Mouse (Mus musculus) bone marrow, adult 2 months (tissue): ENCODE data around the gene Slc6a18. TPM values are rescaled to one million over a fixed set of nuclear protein-coding genes. Genes with fewer than 3 reads are reported as not detected.

Experiments
- H3K27ac ChIP-seq: fragments of 200-500 bp; 2 replicates; pipeline ENCODE4 v1.5.1; 2012; ENCODE audit warnings: low read depth, mild to moderate bottlenecking, control low read depth, inconsistent platforms, low read length; ENCODE audit not compliant: control insufficient read depth, poor library complexity, insufficient read depth
- H3K4me1 ChIP-seq: fragments of 200-500 bp; 2 replicates; pipeline ENCODE4 v1.6.1; 2011; ENCODE audit warnings: low read length; ENCODE audit not compliant: control insufficient read depth, insufficient read depth
- H3K4me3 ChIP-seq: fragments of 200-500 bp; replicated peaks from 2 replicates; pipeline ENCODE3; 2011; ENCODE audit warnings: mild to moderate bottlenecking, low read depth, low read length, control low read depth; ENCODE audit not compliant: control insufficient read depth
- CTCF ChIP-seq: fragments of 200-500 bp; IDR thresholded peaks from 2 replicates; pipeline ENCODE4 v1.5.1; 2011; ENCODE audit warnings: low read length, control low read depth; ENCODE audit not compliant: control insufficient read depth, insufficient read depth
- POLR2A ChIP-seq: fragments of 200-500 bp; IDR thresholded peaks from 2 replicates; pipeline ENCODE4 v1.6.1; 2011; ENCODE audit warnings: low read depth, mild to moderate bottlenecking, control low read depth, low read length, borderline replicate concordance; ENCODE audit not compliant: control insufficient read depth
- WGBS: fragments of 180-500 bp; shearing (Covaris S2); methylation state at CpG from one replicate; pipeline ENCODE4 v1.1.7; 2018; 5-methylcytosine and 5-hydroxymethylcytosine counted together
- polyA plus RNA-seq: library from polyadenylated mRNA; stranded (reverse); fragments of >200 nt; gene quantifications from 2 replicates; pipeline ENCODE4 v1.2.4, GENCODE M21; 2011; ENCODE audit warnings: low replicate concordance; ENCODE audit not compliant: missing spikeins, insufficient read depth, insufficient read length

Slc6a18 gene
- polyA plus RNA-seq, 1 experiment = 0.75 TPM

DNA sequence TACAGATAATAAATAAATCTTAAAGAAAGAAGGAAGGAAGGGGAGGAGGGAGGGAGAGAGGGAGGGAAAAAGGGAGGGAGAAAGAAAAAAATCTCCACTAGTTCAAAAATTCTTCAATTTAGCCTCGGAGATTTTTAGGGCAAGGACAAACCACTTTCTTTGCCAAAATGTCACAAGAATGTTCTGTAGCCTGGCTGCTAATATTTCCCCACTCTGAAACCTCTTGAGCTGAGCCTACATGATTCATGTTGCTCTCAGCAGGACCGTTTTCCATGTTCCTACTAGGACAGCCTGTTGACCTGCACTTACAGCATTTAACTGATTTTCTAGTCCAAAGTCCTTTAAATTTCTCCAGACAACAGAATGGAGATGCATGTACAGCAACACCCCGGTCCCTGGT lies 22.8 kb downstream of the Slc6a18 start:
- no peak overlapping the region for H3K4me3 ChIP-seq
- H3K4me1 ChIP-seq = no peaks in the 10 kb centered on the region
- 63% methylated on average over 3 of the region's 3 CpGs for WGBS
- no peak overlapping the region for H3K27ac ChIP-seq
- TF ChIP-seq POLR2A (no peak), CTCF (no peak)

DNA sequence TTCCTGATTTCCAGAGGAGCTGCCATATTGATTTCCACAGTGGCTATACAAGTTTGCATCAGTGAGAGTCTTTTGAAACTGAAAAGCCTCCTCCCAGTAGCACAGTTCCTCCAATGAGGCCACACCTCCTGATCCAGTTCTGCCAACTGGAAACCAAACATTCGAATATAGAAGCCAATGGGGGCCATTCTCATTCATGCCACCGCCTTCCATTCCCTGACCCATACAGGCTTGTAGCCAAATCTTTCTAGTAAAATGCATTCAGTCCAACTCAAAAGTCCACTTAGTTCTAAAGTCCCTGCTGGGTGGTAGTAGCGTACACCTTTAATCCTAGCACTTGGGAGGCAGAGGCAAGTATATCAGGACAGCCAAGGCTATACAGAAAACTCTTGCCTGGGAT lies 24.6 kb downstream of the Slc6a18 start:
- H3K4me1 ChIP-seq = no peaks in the 10 kb centered on the region
- H3K27ac ChIP-seq = no peak overlapping the region
- 72% methylated on average over 3 of the region's 3 CpGs for WGBS
- H3K4me3 ChIP-seq = no peak overlapping the region
- no peak for TF ChIP-seq POLR2A
- no peak for TF ChIP-seq CTCF

- no peaks in the 10 kb centered on the region for H3K4me1 ChIP-seq
- H3K4me3 ChIP-seq = no peak overlapping the region
- TF ChIP-seq POLR2A = no peak
- TF ChIP-seq CTCF = peak; percentile 87
- 40% methylated on average over 6 of the region's 6 CpGs for WGBS
- H3K27ac ChIP-seq = no peak overlapping the region
Measured at GRCm38 (mm10) chr13:73646397-73647087, 31.3 kb downstream of the Slc6a18 start.

DNA sequence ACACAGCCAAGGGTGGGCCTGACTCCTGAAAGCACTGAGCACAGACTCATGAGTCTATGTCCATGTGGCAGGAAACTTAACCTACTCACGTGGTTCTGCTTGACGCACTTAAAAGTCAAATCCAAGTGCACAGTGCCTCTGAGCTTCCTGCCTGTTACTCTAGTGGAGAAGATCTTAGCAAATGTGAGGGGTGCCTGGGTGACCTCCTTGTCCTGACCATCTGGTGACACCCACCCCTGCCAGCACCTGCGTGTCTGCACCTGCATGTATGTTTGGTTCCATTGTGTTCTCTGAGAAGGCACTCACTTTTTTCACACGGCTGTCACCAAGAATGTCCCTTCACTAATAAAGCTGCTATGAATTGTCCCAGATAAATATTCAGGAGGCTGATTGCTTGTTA lies 36.5 kb downstream of the Slc6a18 start:
- H3K27ac ChIP-seq = no peak overlapping the region
- no peaks in the 10 kb centered on the region for H3K4me1 ChIP-seq
- no peak overlapping the region for H3K4me3 ChIP-seq
- no peak for TF ChIP-seq POLR2A
- TF ChIP-seq CTCF = no peak
- WGBS = 72% methylated on average over 4 of the region's 4 CpGs

DNA sequence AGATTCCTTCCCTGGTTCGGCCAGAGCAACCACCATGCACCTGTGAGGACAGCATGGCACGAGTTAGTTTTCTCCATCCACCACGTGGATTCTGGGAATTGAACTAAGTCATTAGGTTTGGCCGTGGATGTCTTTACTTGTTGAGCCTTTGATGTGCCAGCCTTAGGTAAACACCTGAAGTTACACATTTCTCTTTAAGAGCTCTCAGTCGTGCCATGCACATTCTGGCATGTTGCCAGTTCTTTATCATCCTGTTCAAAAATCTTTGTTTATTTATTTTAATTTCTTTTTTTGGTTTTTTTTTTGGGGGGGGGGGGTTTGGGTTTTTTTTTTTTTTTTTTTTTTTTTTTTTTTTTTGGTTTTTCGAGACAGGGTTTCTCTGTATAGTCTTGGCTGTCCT lies 40.0 kb downstream of the Slc6a18 start:
- TF ChIP-seq CTCF (no peak), POLR2A (no peak)
- Histone ChIP-seq H3K4me1 (no peaks in the 10 kb centered on the region), H3K4me3 (no peak overlapping the region), H3K27ac (no peak overlapping the region)
- 76% methylated on average over 6 of the region's 6 CpGs for WGBS

GRCm38 (mm10) chr13:73631837-73632236 lies 46.0 kb downstream of the Slc6a18 start:
- no peak overlapping the region for H3K27ac ChIP-seq

GRCm38 (mm10) chr13:73628586-73629113 lies 49.2 kb downstream of the Slc6a18 start:
- H3K4me1 ChIP-seq = peaks cover 1% of the 10 kb centered on the region; the same call in 1 of the 2 replicates
- no peak overlapping the region for H3K27ac ChIP-seq
- WGBS = 65% methylated on average over 11 of the region's 11 CpGs
- no peak overlapping the region for H3K4me3 ChIP-seq
- TF ChIP-seq CTCF = no peak
- TF ChIP-seq POLR2A = no peak

More at GRCm38 (mm10) chr13:73631837-73632236, 46.0 kb downstream of the Slc6a18 start:
- H3K4me1 ChIP-seq = peaks cover 1% of the 10 kb centered on the region; the same call in 1 of the 2 replicates
- no peak overlapping the region for H3K4me3 ChIP-seq
- TF ChIP-seq CTCF (no peak), POLR2A (no peak)
- WGBS = 84% methylated on average over 3 of the region's 3 CpGs

DNA sequence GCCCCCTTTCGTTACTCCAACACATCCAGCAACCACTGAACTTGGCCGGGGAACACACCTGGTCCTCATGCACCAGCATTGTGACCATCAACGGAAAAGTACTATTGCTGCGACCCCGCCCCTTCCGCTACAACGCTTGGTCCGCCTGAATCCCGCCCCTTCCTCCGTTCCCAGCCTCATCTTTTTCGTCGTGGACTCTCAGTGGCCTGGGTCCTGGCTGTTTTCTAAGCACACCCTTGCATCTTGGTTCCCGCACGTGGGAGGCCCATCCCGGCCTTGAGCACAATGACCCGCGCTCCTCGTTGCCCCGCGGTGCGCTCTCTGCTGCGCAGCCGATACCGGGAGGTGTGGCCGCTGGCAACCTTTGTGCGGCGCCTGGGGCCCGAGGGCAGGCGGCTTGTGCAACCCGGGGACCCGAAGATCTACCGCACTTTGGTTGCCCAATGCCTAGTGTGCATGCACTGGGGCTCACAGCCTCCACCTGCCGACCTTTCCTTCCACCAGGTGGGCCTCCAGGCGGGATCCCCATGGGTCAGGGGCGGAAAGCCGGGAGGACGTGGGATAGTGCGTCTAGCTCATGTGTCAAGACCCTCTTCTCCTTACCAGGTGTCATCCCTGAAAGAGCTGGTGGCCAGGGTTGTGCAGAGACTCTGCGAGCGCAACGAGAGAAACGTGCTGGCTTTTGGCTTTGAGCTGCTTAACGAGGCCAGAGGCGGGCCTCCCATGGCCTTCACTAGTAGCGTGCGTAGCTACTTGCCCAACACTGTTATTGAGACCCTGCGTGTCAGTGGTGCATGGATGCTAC lies 50.9 kb downstream of the Slc6a18 start, which contains the start of gene Tert:
Tert (plus strand) TSS at position 167 of the 805 bp plus-strand sequence.
- Histone ChIP-seq H3K4me3 (peak within 1 kb of the TSS; percentile 73), H3K27ac (no peak within 1 kb of the TSS), H3K4me1 (peaks cover 1% of the 10 kb centered on the region; the same call in 1 of the 2 replicates)
- TF ChIP-seq POLR2A = 0 out of 2 replicates have a peak, but pooled peaks have one; percentile 17
- TF ChIP-seq CTCF = peak; percentile 41; the same call in 1 of the 2 replicates
- WGBS = 18% methylated on average over 47 of the region's 47 CpGs
